Mouse (Mus musculus): ENCODE results near the gene Nol4l. TPM values are rescaled to one million over a fixed set of nuclear protein-coding genes. Genes with fewer than 3 reads are reported as not detected.

The Nol4l gene
- polyA plus RNA-seq, 1 experiment from 2014 or later, result 45.4 TPM

GRCm38 (mm10) chr2:153469764-153470163, 60.0 kb downstream of the Nol4l start:
- Histone ChIP-seq H3K36me3 (peaks cover 2% of the 10 kb centered on the region; the same call in 1 of the 2 replicates), H3K4me3 (no peak overlapping the region), H3K27ac (replicated peaks) (0 out of 2 replicates have a peak overlapping the region, but pooled peaks have one; percentile 34), H3K4me1 (replicated peaks) (peaks cover 16% of the 10 kb centered on the region), H3K9ac (no peak overlapping the region), H3K9me3 (no peaks in the 10 kb centered on the region), H3K4me2 (no peak overlapping the region), H3K27me3 (no peaks in the 10 kb centered on the region)
- 47% methylated on average over 4 of the region's 4 CpGs for WGBS
- ATAC-seq (ENCODE audit: low FRiP score, low read depth), result no peak

- Histone ChIP-seq H3K9me3 (no peaks in the 10 kb centered on the region), H3K4me2 (no peak overlapping the region), H3K27me3 (no peaks in the 10 kb centered on the region), H3K36me3 (peaks cover 2% of the 10 kb centered on the region; the same call in 1 of the 2 replicates), H3K9ac (no peak overlapping the region), H3K4me1 (replicated peaks) (peaks cover 16% of the 10 kb centered on the region), H3K4me3 (no peak overlapping the region), H3K27ac (replicated peaks) (0 out of 2 replicates have a peak overlapping the region, but pooled peaks have one; percentile 34)
- WGBS, result 38% methylated on average over 2 of the region's 2 CpGs
- no peak for ATAC-seq (ENCODE audit: low FRiP score, low read depth)
These were observed 60.5 kb downstream of the Nol4l start for GRCm38 (mm10) chr2:153469317-153469716.

GRCm38 (mm10) chr2:153467372-153467771, 62.4 kb downstream of the Nol4l start:
- H3K4me2 ChIP-seq, result no peak overlapping the region
- no peak overlapping the region for H3K4me3 ChIP-seq
- H3K9ac ChIP-seq, result no peak overlapping the region
- peaks cover 16% of the 10 kb centered on the region for H3K4me1 ChIP-seq (replicated peaks)
- no peak overlapping the region for H3K27ac ChIP-seq (replicated peaks)
- ATAC-seq (ENCODE audit: low FRiP score, low read depth), result no peak
- no peaks in the 10 kb centered on the region for H3K9me3 ChIP-seq
- H3K27me3 ChIP-seq, result no peaks in the 10 kb centered on the region
- 97% methylated on average over 1 of the region's 1 CpGs for WGBS
- peaks cover 17% of the 10 kb centered on the region for H3K36me3 ChIP-seq

GRCm38 (mm10) chr2:153463257-153463656, 66.5 kb downstream of the Nol4l start:
- Histone ChIP-seq H3K4me3 (no peak overlapping the region), H3K36me3 (peaks cover 16% of the 10 kb centered on the region; the same call in 1 of the 2 replicates), H3K4me1 (replicated peaks) (peaks cover 4% of the 10 kb centered on the region), H3K27ac (replicated peaks) (no peak overlapping the region), H3K9ac (no peak overlapping the region), H3K9me3 (no peaks in the 10 kb centered on the region), H3K27me3 (no peaks in the 10 kb centered on the region), H3K4me2 (no peak overlapping the region)
- ATAC-seq (ENCODE audit: low FRiP score, low read depth), result no peak
- WGBS, result 77% methylated on average over 3 of the region's 3 CpGs

GRCm38 (mm10) chr2:153458022-153458441, 71.7 kb downstream of the Nol4l start:
- Histone ChIP-seq H3K36me3 (peaks cover 7% of the 10 kb centered on the region; the same call in 1 of the 2 replicates), H3K4me1 (replicated peaks) (peaks cover 16% of the 10 kb centered on the region), H3K9ac (no peak overlapping the region), H3K27me3 (no peaks in the 10 kb centered on the region), H3K4me2 (no peak overlapping the region), H3K4me3 (no peak overlapping the region), H3K27ac (replicated peaks) (peak overlapping the region; percentile 42; the same call in 1 of the 2 replicates), H3K9me3 (no peaks in the 10 kb centered on the region)
- no peak for ATAC-seq (ENCODE audit: low FRiP score, low read depth)
- WGBS, result 40% methylated on average over 3 of the region's 3 CpGs

- Histone ChIP-seq H3K27me3 (no peaks in the 10 kb centered on the region), H3K4me1 (replicated peaks) (peaks cover 16% of the 10 kb centered on the region), H3K9ac (no peak overlapping the region), H3K4me3 (no peak overlapping the region), H3K9me3 (no peaks in the 10 kb centered on the region), H3K27ac (replicated peaks) (peak overlapping the region; percentile 42; the same call in 1 of the 2 replicates), H3K4me2 (no peak overlapping the region), H3K36me3 (0 out of 2 replicates have a peak, but pooled peaks cover 2% of the 10 kb centered on the region)
- WGBS, result 36% methylated on average over 4 of the region's 4 CpGs
- peak; percentile 52; the same call in 1 of the 2 replicates for ATAC-seq (ENCODE audit: low FRiP score, low read depth)
These were observed 72.3 kb downstream of the Nol4l start for GRCm38 (mm10) chr2:153457467-153457866.

- ATAC-seq (ENCODE audit: low FRiP score, low read depth), result no peak
- no peaks in the 10 kb centered on the region for H3K9me3 ChIP-seq
- no peaks in the 10 kb centered on the region for H3K27me3 ChIP-seq
- peaks cover 16% of the 10 kb centered on the region for H3K4me1 ChIP-seq (replicated peaks)
- H3K36me3 ChIP-seq, result no peaks in the 10 kb centered on the region
- 58% methylated on average over 9 of the region's 9 CpGs for WGBS
- no peak overlapping the region for H3K9ac ChIP-seq
- H3K4me3 ChIP-seq, result no peak overlapping the region
- no peak overlapping the region for H3K4me2 ChIP-seq
- H3K27ac ChIP-seq (replicated peaks), result no peak overlapping the region
These were observed 74.8 kb downstream of the Nol4l start for GRCm38 (mm10) chr2:153454841-153455506.

- Histone ChIP-seq H3K4me3 (no peak overlapping the region), H3K4me1 (replicated peaks) (peaks cover 16% of the 10 kb centered on the region), H3K9ac (no peak overlapping the region), H3K36me3 (no peaks in the 10 kb centered on the region), H3K4me2 (no peak overlapping the region), H3K9me3 (no peaks in the 10 kb centered on the region), H3K27me3 (no peaks in the 10 kb centered on the region), H3K27ac (replicated peaks) (no peak overlapping the region)
- WGBS, result 73% methylated on average over 12 of the region's 12 CpGs
- no peak for ATAC-seq (ENCODE audit: low FRiP score, low read depth)
These were observed 75.6 kb downstream of the Nol4l start for GRCm38 (mm10) chr2:153453961-153454759.

- Histone ChIP-seq H3K9me3 (no peaks in the 10 kb centered on the region), H3K4me2 (no peak overlapping the region), H3K4me3 (no peak overlapping the region), H3K4me1 (replicated peaks) (peaks cover 15% of the 10 kb centered on the region), H3K36me3 (no peaks in the 10 kb centered on the region), H3K27ac (replicated peaks) (no peak overlapping the region), H3K9ac (no peak overlapping the region), H3K27me3 (no peaks in the 10 kb centered on the region)
- ATAC-seq (ENCODE audit: low FRiP score, low read depth), result no peak
- WGBS, result 84% methylated on average over 6 of the region's 6 CpGs
These were observed 81.3 kb downstream of the Nol4l start for GRCm38 (mm10) chr2:153448519-153448918.

GRCm38 (mm10) chr2:153447719-153448118, 82.1 kb downstream of the Nol4l start:
- Histone ChIP-seq H3K4me1 (replicated peaks) (peaks cover 20% of the 10 kb centered on the region), H3K27ac (replicated peaks) (no peak overlapping the region), H3K9ac (no peak overlapping the region), H3K27me3 (no peaks in the 10 kb centered on the region), H3K36me3 (no peaks in the 10 kb centered on the region), H3K4me3 (no peak overlapping the region), H3K9me3 (no peaks in the 10 kb centered on the region), H3K4me2 (no peak overlapping the region)
- 90% methylated on average over 3 of the region's 3 CpGs for WGBS
- no peak for ATAC-seq (ENCODE audit: low FRiP score, low read depth)

GRCm38 (mm10) chr2:153446476-153446875, 83.3 kb downstream of the Nol4l start:
- ATAC-seq (ENCODE audit: low FRiP score, low read depth), result no peak
- Histone ChIP-seq H3K9me3 (no peaks in the 10 kb centered on the region), H3K9ac (no peak overlapping the region), H3K27me3 (no peaks in the 10 kb centered on the region), H3K4me1 (replicated peaks) (peaks cover 33% of the 10 kb centered on the region), H3K4me3 (no peak overlapping the region), H3K4me2 (peak overlapping the region; percentile 99), H3K36me3 (no peaks in the 10 kb centered on the region), H3K27ac (replicated peaks) (peak overlapping the region; percentile 98)
- 26% methylated on average over 4 of the region's 4 CpGs for WGBS

- peak overlapping the region; percentile 92 for H3K4me3 ChIP-seq
- H3K4me2 ChIP-seq, result peak overlapping the region; percentile 99
- peak overlapping the region; percentile 98 for H3K27ac ChIP-seq (replicated peaks)
- H3K4me1 ChIP-seq (replicated peaks), result peaks cover 37% of the 10 kb centered on the region
- ATAC-seq (ENCODE audit: low FRiP score, low read depth), result no peak
- H3K9me3 ChIP-seq, result no peaks in the 10 kb centered on the region
- no peaks in the 10 kb centered on the region for H3K27me3 ChIP-seq
- peak overlapping the region; percentile 97 for H3K9ac ChIP-seq
- WGBS, result 0% methylated on average over 8 of the region's 8 CpGs
- H3K36me3 ChIP-seq, result no peaks in the 10 kb centered on the region
These were observed 83.8 kb downstream of the Nol4l start for GRCm38 (mm10) chr2:153446017-153446408.
